Mouse (Mus musculus) C2C12 (cell line): Measurements from ENCODE around the gene Lman1l. TPM values are rescaled to one million over a fixed set of nuclear protein-coding genes. Genes with fewer than 3 reads are reported as not detected.

ENCODE experiments used
- H3K27me3 ChIP-seq: one replicate; pipeline ENCODE4 v1.6.1; 2011; ENCODE audit not compliant: control insufficient read depth, insufficient read depth, insufficient read length
- H3K36me3 ChIP-seq: one replicate; pipeline ENCODE4 v1.6.1; 2011; ENCODE audit not compliant: control insufficient read depth, insufficient read depth
- H3K4me3 ChIP-seq: one replicate; pipeline ENCODE4 v1.5.1; 2011; ENCODE audit warnings: mild to moderate bottlenecking, control low read depth; ENCODE audit not compliant: poor library complexity, insufficient read depth, severe bottlenecking
- H3K79me2 ChIP-seq: one replicate; pipeline ENCODE4 v1.6.1; 2011; ENCODE audit not compliant: control insufficient read depth, insufficient read depth
- H3K79me3 ChIP-seq: one replicate; pipeline ENCODE4 v1.6.1; 2011; ENCODE audit warnings: low read depth, control low read depth
- H3ac ChIP-seq: one replicate; pipeline ENCODE3; 2011; ENCODE audit warnings: low read depth; ENCODE audit not compliant: control insufficient read depth, insufficient read length
- CEBPB ChIP-seq: IDR thresholded peaks from one replicate; pipeline ENCODE4 v1.6.1; 2011; ENCODE audit warnings: low read depth, mild to moderate bottlenecking, control low read depth, moderate library complexity
- CTCF ChIP-seq: IDR thresholded peaks from one replicate; pipeline ENCODE4 v1.5.1; 2011; ENCODE audit not compliant: control insufficient read depth, insufficient read depth, insufficient read length
- FOSL1 ChIP-seq: IDR thresholded peaks from one replicate; pipeline ENCODE4 v1.8.0; 2011; ENCODE audit warnings: mild to moderate bottlenecking, low read length; ENCODE audit not compliant: poor library complexity, insufficient read depth, severe bottlenecking
- MAX ChIP-seq: IDR thresholded peaks from one replicate; pipeline ENCODE4 v1.6.1; 2011; ENCODE audit warnings: mild to moderate bottlenecking, control low read depth
- MYOD1 ChIP-seq: IDR thresholded peaks from one replicate; pipeline ENCODE4 v1.6.1; 2011; ENCODE audit warnings: low read depth; ENCODE audit not compliant: control insufficient read depth, insufficient read length
- MYOG ChIP-seq: IDR thresholded peaks from one replicate; pipeline ENCODE4 v1.6.1; 2011; ENCODE audit not compliant: control insufficient read depth, insufficient read length; ENCODE audit errors: extremely low read depth
- USF1 ChIP-seq: IDR thresholded peaks from one replicate; pipeline ENCODE4 v1.6.1; 2011; ENCODE audit warnings: low read depth, mild to moderate bottlenecking, control low read depth, moderate library complexity
- polyA plus RNA-seq: library from polyadenylated mRNA; unstranded; fragments of >200 nt; fragmentation: generic; extraction: Trizol; gene quantifications from one replicate; pipeline ENCODE4 v1.2.1, GENCODE M21; 2012; ENCODE audit warnings: missing spikeins

The Lman1l gene
- polyA plus RNA-seq, 1 experiment: 0.68 TPM

DNA sequence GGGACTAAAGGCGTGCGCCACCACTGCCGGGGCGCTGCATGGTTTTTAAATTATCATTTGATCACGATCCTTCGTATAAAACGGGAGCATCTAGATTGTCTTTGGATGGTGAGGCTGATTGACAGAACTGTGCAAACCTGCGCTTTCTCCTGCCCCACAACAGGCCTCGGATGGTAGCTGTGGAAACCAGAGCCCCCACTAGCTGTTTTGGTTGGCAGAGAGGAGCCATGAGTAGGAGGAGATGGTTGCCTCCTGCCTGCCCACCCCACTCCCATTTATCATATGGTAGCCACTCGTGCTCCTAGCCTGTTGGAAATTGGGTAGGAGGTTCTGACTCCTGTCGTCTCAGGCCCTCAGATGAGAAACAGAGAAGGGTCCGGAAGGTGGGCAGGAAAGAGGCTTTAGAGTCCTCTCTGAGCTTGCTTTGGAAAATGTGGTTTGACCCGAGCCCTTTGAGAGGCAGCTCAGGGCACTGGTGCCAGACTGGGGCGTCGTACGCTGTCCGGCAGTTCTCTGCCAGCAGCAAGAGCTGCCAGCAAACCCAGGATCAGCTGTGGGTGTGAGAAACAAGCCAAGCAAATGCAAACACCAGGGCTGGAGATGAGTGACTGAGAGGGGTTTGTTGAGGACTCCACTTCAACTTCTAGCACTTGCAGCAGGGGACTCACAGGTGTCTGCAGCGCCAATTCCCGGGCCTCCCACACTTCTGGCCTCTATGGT lies 36.2 kb upstream of the Lman1l start:
- Histone ChIP-seq H3K36me3 (no peaks in the 10 kb centered on the region), H3K27me3 (no peaks in the 10 kb centered on the region), H3K4me3 (no peak overlapping the region), H3K79me3 (no peaks in the 10 kb centered on the region), H3K79me2 (no peaks in the 10 kb centered on the region), H3ac (no peak overlapping the region)
- TF ChIP-seq FOSL1 (no peak), MAX (no peak), MYOG (no peak), MYOD1 (no peak), USF1 (no peak), CTCF (no peak), CEBPB (no peak)

- Histone ChIP-seq H3K4me3 (no peak overlapping the region), H3K79me2 (no peaks in the 10 kb centered on the region), H3K36me3 (no peaks in the 10 kb centered on the region), H3K79me3 (no peaks in the 10 kb centered on the region), H3K27me3 (no peaks in the 10 kb centered on the region), H3ac (peak overlapping the region; percentile 10)
- TF ChIP-seq CEBPB: no peak
- no peak for TF ChIP-seq MYOD1
- peak; percentile 96 for TF ChIP-seq USF1
- no peak for TF ChIP-seq FOSL1
- no peak for TF ChIP-seq MAX
- no peak for TF ChIP-seq MYOG
- TF ChIP-seq CTCF: no peak
Observed at GRCm38 (mm10) chr9:57655749-57656148, 35.2 kb upstream of the Lman1l start.

DNA sequence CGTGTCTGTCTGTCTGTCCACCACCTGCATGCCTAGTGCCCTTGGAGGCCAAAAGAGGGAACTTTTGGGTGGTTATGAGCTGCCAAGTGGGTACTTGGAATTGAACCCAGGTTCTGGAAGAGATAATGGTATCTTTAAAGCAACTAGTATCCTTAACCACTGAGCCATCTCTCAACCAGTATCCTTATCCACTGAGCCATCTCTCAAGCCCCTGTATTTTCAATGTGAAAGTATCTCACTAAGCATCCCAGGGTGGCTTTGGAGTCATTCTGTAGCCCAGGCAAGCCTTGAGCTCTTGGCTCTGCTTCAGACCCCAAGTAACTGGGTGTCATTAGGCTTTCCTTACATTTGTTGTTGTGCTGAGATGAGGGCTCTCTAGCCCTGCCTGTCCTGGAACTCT lies 34.4 kb upstream of the Lman1l start:
- no peak for TF ChIP-seq MAX
- TF ChIP-seq CEBPB: no peak
- TF ChIP-seq MYOG: no peak
- no peak for TF ChIP-seq FOSL1
- TF ChIP-seq MYOD1: no peak
- TF ChIP-seq CTCF: no peak
- TF ChIP-seq USF1: no peak
- no peak overlapping the region for H3ac ChIP-seq

GRCm38 (mm10) chr9:57653283-57653682 lies 32.7 kb upstream of the Lman1l start, which contains the start of gene Csk:
Gene Csk, minus strand, starts transcription at chr9:57653631.
- Histone ChIP-seq H3K79me2 (no peaks in the 10 kb centered on the region), H3ac (no peak within 1 kb of the TSS), H3K36me3 (no peaks in the 10 kb centered on the region), H3K79me3 (no peaks in the 10 kb centered on the region), H3K27me3 (no peaks in the 10 kb centered on the region), H3K4me3 (no peak within 1 kb of the TSS)
- no peak for TF ChIP-seq MYOG
- no peak for TF ChIP-seq CEBPB
- TF ChIP-seq FOSL1: no peak
- no peak for TF ChIP-seq CTCF
- TF ChIP-seq MAX: no peak
- TF ChIP-seq USF1: no peak
- no peak for TF ChIP-seq MYOD1

More for the DNA sequence above, 34.4 kb upstream of the Lman1l start:
- Histone ChIP-seq H3K79me2 (no peaks in the 10 kb centered on the region), H3K27me3 (no peaks in the 10 kb centered on the region), H3K79me3 (no peaks in the 10 kb centered on the region), H3K36me3 (no peaks in the 10 kb centered on the region), H3K4me3 (no peak overlapping the region)

- Histone ChIP-seq H3K4me3 (no peak overlapping the region), H3K27me3 (no peaks in the 10 kb centered on the region), H3ac (no peak overlapping the region), H3K79me2 (no peaks in the 10 kb centered on the region), H3K36me3 (no peaks in the 10 kb centered on the region), H3K79me3 (no peaks in the 10 kb centered on the region)
- no peak for TF ChIP-seq CTCF
- no peak for TF ChIP-seq FOSL1
- no peak for TF ChIP-seq CEBPB
- TF ChIP-seq USF1: no peak
- TF ChIP-seq MAX: no peak
- no peak for TF ChIP-seq MYOG
Observed at GRCm38 (mm10) chr9:57652855-57653254, 32.3 kb upstream of the Lman1l start.

DNA sequence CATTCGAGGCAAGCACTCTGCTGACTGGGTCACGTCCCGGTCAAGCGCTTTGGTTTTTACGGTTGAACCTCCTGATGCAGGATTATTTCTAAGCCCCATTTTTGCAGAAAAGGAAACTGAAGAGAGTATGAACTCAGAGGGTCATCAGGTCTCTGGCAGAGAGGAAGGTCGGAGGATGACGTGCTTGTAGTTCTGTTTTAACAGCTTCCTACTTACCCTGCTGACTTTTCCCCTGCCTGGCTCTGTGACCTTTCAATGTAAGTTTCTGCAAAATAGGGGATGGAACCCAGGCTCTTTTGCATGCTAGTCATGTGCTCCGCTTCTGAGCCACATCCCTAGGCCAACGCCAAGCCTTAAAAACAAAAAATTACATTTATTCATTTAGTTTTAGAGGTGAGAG lies 31.8 kb upstream of the Lman1l start:
- H3ac ChIP-seq: no peak overlapping the region
- no peak overlapping the region for H3K4me3 ChIP-seq
- no peaks in the 10 kb centered on the region for H3K36me3 ChIP-seq
- H3K27me3 ChIP-seq: no peaks in the 10 kb centered on the region
- no peak for TF ChIP-seq MYOD1
- no peak for TF ChIP-seq CEBPB
- no peak for TF ChIP-seq USF1
- TF ChIP-seq MYOG: no peak
- TF ChIP-seq FOSL1: no peak
- no peak for TF ChIP-seq CTCF
- TF ChIP-seq MAX: no peak
- no peaks in the 10 kb centered on the region for H3K79me2 ChIP-seq
- H3K79me3 ChIP-seq: no peaks in the 10 kb centered on the region
